Mouse (Mus musculus) liver, embryonic 14.5 days (tissue): ENCODE measurements at regions not wholly inside any gene's neighbourhood (a gene's known extent, or its start where the extent isn't known, plus 50 kb on each side); places are given as distances from the start of the nearest gene placed in this dataset.

ENCODE experiments used
- CTCF ChIP-seq: IDR thresholded peaks from 2 replicates; pipeline ENCODE4 v1.5.1; 2016; ENCODE audit warnings: antibody characterized with exemption, low read depth, control low read depth
- EP300 ChIP-seq: IDR thresholded peaks from 2 replicates; pipeline ENCODE4 v1.6.1; 2016; ENCODE audit warnings: antibody characterized with exemption, low read depth

- TF ChIP-seq CTCF = no peak
- no peak for TF ChIP-seq EP300
These were observed 176.1 kb upstream of the Topaz1 start for GRCm38 (mm10) chr9:122571001-122571400.
